Mouse (Mus musculus) myocyte (in vitro differentiated cells): ENCODE measurements around the gene Sh3tc1. TPM values are rescaled to one million over a fixed set of nuclear protein-coding genes. Genes with fewer than 3 reads are reported as not detected.

Source experiments
- H3K27me3 ChIP-seq: one replicate; pipeline ENCODE4 v1.6.1; 2011; ENCODE audit not compliant: control insufficient read depth, insufficient read depth, insufficient read length
- H3K36me3 ChIP-seq: one replicate; pipeline ENCODE4 v1.6.1; 2011; ENCODE audit not compliant: control insufficient read depth, insufficient read depth
- H3K4me2 ChIP-seq: one replicate; pipeline ENCODE4 v1.6.1; 2011; ENCODE audit warnings: low read depth, control low read depth
- H3K4me3 ChIP-seq: one replicate; pipeline ENCODE4 v1.5.1; 2011; ENCODE audit warnings: mild to moderate bottlenecking, control low read depth, moderate library complexity
- H3K79me2 ChIP-seq: one replicate; pipeline ENCODE4 v1.6.1; 2011; ENCODE audit not compliant: control insufficient read depth, insufficient read depth
- H3ac ChIP-seq: one replicate; pipeline ENCODE4 v1.6.1; 2011; ENCODE audit not compliant: control insufficient read depth, insufficient read length
- CEBPB ChIP-seq: IDR thresholded peaks from 2 replicates; pipeline ENCODE4 v1.6.1; 2011; ENCODE audit warnings: mild to moderate bottlenecking, moderate library complexity; ENCODE audit not compliant: poor library complexity, insufficient read depth, severe bottlenecking
- E2F4 ChIP-seq: IDR thresholded peaks from one replicate; pipeline ENCODE4 v1.6.1; 2011; ENCODE audit warnings: mild to moderate bottlenecking, control low read depth, moderate library complexity; ENCODE audit not compliant: insufficient read depth
- MAX ChIP-seq: IDR thresholded peaks from one replicate; pipeline ENCODE4 v1.6.1; 2011; ENCODE audit warnings: low read depth, mild to moderate bottlenecking, control low read depth
- MYOD1 ChIP-seq, 3 experiments: IDR thresholded peaks; one replicate each; pipeline ENCODE4 v1.6.1; 2011; ENCODE audit warnings: control low read depth in 2 of 3, low read depth in 2 of 3, mild to moderate bottlenecking in 2 of 3, moderate library complexity in 1 of 3; ENCODE audit not compliant: insufficient read length in 2 of 3, control insufficient read depth in 1 of 3
- MYOG ChIP-seq, 3 experiments: IDR thresholded peaks; one replicate each; pipeline ENCODE4 v1.6.1; 2011; ENCODE audit warnings: control low read depth in 2 of 3, low read depth in 2 of 3, mild to moderate bottlenecking in 2 of 3; ENCODE audit not compliant: insufficient read length in 2 of 3, control insufficient read depth in 1 of 3, insufficient read depth in 1 of 3
- POLR2A ChIP-seq: IDR thresholded peaks from one replicate; pipeline ENCODE4 v1.6.1; 2011; ENCODE audit warnings: low read depth, mild to moderate bottlenecking, control low read depth, moderate library complexity; ENCODE audit not compliant: insufficient read length
- POLR2AphosphoS2 ChIP-seq: IDR thresholded peaks from one replicate; pipeline ENCODE4 v1.6.1; 2011; ENCODE audit warnings: low read depth, control low read depth; ENCODE audit not compliant: insufficient read length
- REST ChIP-seq: IDR thresholded peaks from one replicate; pipeline ENCODE4 v1.6.1; 2011; ENCODE audit warnings: mild to moderate bottlenecking, control low read depth, moderate library complexity; ENCODE audit not compliant: insufficient read depth, insufficient read length
- SRF ChIP-seq: IDR thresholded peaks from one replicate; pipeline ENCODE4 v1.6.1; 2011; ENCODE audit warnings: low read depth; ENCODE audit not compliant: control insufficient read depth, insufficient read length
- TCF12 ChIP-seq: IDR thresholded peaks from one replicate; pipeline ENCODE4 v1.6.1; 2011; ENCODE audit warnings: mild to moderate bottlenecking, control low read depth; ENCODE audit not compliant: poor library complexity, insufficient read depth, severe bottlenecking
- TCF3 ChIP-seq: IDR thresholded peaks from one replicate; pipeline ENCODE4 v1.6.1; 2011; ENCODE audit warnings: low read depth, control low read depth; ENCODE audit not compliant: insufficient read length
- USF1 ChIP-seq: IDR thresholded peaks from one replicate; pipeline ENCODE4 v1.6.1; 2011; ENCODE audit warnings: low read depth, mild to moderate bottlenecking, control low read depth, moderate library complexity
- polyA plus RNA-seq: library from polyadenylated mRNA; unstranded; fragments of >200 nt; fragmentation: generic; extraction: Trizol; gene quantifications from one replicate; pipeline ENCODE4 v1.2.1, GENCODE M21; 2012; ENCODE audit warnings: missing spikeins

The Sh3tc1 gene
- polyA plus RNA-seq, 1 experiment, result 0.26 TPM

GRCm38 (mm10) chr5:35731006-35731405 lies 8.8 kb downstream of the Sh3tc1 start:
- H3K4me3 ChIP-seq, result no peak overlapping the region
- H3ac ChIP-seq, result no peak overlapping the region
- no peaks in the 10 kb centered on the region for H3K79me2 ChIP-seq
- no peaks in the 10 kb centered on the region for H3K36me3 ChIP-seq
- H3K27me3 ChIP-seq, result peaks cover 12% of the 10 kb centered on the region
- TF ChIP-seq SRF (no peak), USF1 (no peak)
- H3K4me2 ChIP-seq, result no peak overlapping the region

DNA sequence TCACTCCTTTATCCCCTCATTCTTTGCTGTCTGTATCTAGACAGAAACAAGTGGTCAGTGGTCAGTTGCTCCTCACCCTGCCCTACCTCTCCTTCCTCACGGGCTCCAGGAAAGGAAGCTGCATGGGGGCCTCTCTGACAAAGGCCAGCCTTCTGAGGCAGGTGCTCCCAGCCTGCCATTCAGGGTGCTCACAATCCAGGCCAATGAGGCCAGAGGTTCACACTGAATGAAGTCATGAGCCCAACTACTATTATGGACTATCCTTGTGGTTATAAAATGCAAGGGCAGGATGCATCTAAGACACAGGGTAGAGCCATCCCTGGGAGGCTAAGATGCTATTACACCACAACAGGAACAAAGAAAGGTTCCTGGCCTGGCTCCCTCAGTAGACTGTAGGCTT lies 9.2 kb downstream of the Sh3tc1 start:
- Histone ChIP-seq H3K4me3 (no peak overlapping the region), H3K4me2 (no peak overlapping the region), H3K79me2 (no peaks in the 10 kb centered on the region), H3ac (no peak overlapping the region), H3K36me3 (no peaks in the 10 kb centered on the region), H3K27me3 (peaks cover 12% of the 10 kb centered on the region)
- no peak for TF ChIP-seq MYOD1 (IDR thresholded peaks at IDR 0.05; ENCODE audit: control insufficient read depth in 1 of 3, insufficient read length in 2 of 3, low read depth in 2 of 3)
- no peak for TF ChIP-seq TCF12
- no peak for TF ChIP-seq TCF3
- no peak for TF ChIP-seq POLR2A
- no peak for TF ChIP-seq POLR2AphosphoS2
- TF ChIP-seq E2F4, result no peak

DNA sequence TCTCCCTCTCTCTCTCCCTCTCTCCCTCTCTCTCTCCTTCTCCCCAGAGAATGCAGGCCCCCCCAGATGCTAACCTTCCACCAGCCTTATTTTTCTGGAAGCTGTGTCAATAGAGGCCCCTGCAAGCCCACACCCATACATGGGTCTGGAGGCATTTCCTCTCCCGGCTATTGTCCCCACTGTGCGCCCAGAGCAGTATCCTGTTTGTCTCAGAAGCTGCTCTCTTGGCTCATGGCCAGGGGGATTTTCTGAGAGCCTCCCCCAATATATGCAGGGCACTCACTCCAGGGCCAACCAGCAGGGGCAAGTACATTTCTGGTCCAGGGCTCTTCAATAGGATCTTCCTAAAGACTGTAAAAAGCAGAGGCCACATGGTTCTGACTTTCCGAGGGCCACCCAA lies 9.9 kb downstream of the Sh3tc1 start:
- Histone ChIP-seq H3K4me3 (no peak overlapping the region), H3K36me3 (no peaks in the 10 kb centered on the region), H3K27me3 (peaks cover 12% of the 10 kb centered on the region), H3K79me2 (no peaks in the 10 kb centered on the region), H3ac (no peak overlapping the region), H3K4me2 (no peak overlapping the region)
- TF ChIP-seq E2F4, result no peak
- TF ChIP-seq POLR2A, result no peak
- no peak for TF ChIP-seq MYOG (IDR thresholded peaks at IDR 0.05; ENCODE audit: control insufficient read depth in 1 of 3, insufficient read depth in 1 of 3, insufficient read length in 2 of 3, low read depth in 2 of 3)
- no peak for TF ChIP-seq MAX
- no peak for TF ChIP-seq MYOD1 (IDR thresholded peaks at IDR 0.05; ENCODE audit: control insufficient read depth in 1 of 3, insufficient read length in 2 of 3, low read depth in 2 of 3)
- no peak for TF ChIP-seq TCF12
- no peak for TF ChIP-seq POLR2AphosphoS2
- no peak for TF ChIP-seq REST

DNA sequence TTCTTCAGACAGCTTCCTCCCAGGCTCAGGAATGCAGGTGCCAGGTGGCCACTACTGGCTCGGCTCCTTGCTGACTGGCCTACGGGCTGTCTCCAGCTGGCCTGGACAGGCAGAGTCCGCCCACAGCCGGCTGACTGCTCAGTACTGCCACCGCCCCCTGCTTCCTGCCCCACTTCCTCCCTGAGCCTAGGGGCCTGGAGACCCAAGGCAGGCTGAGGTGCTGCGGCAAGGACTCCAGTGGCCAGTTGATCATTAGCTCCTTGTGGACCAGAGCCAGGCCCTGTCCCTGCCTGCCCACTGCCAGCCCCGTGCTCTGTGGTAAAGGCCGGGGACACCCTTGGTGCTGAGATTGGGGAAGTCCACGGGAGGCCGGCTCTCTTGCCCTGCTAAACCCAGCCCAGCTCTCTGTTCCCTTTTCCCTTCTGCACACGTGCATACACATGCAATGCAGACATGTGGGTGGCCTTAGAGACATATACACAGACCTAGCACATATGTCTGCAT lies 10.8 kb downstream of the Sh3tc1 start:
- Histone ChIP-seq H3K79me2 (no peaks in the 10 kb centered on the region), H3K36me3 (no peaks in the 10 kb centered on the region), H3K27me3 (peaks cover 10% of the 10 kb centered on the region), H3ac (no peak overlapping the region), H3K4me3 (no peak overlapping the region), H3K4me2 (no peak overlapping the region)
- TF ChIP-seq MYOD1 (IDR thresholded peaks at IDR 0.05; ENCODE audit: control insufficient read depth in 1 of 3, insufficient read length in 2 of 3, low read depth in 2 of 3) (peak in 1 of 3 experiments; percentile 33), USF1 (no peak)

- no peak for TF ChIP-seq SRF
- TF ChIP-seq CEBPB, result no peak
- TF ChIP-seq MYOD1 (IDR thresholded peaks at IDR 0.05; ENCODE audit: control insufficient read depth in 1 of 3, insufficient read length in 2 of 3, low read depth in 2 of 3), result no peak
- TF ChIP-seq MYOG (IDR thresholded peaks at IDR 0.05; ENCODE audit: control insufficient read depth in 1 of 3, insufficient read depth in 1 of 3, insufficient read length in 2 of 3, low read depth in 2 of 3), result no peak
- Histone ChIP-seq H3K79me2 (no peaks in the 10 kb centered on the region), H3ac (no peak overlapping the region), H3K27me3 (peaks cover 7% of the 10 kb centered on the region), H3K4me2 (no peak overlapping the region), H3K36me3 (no peaks in the 10 kb centered on the region), H3K4me3 (no peak overlapping the region)
These were observed 11.3 kb downstream of the Sh3tc1 start for GRCm38 (mm10) chr5:35728344-35728956.

DNA sequence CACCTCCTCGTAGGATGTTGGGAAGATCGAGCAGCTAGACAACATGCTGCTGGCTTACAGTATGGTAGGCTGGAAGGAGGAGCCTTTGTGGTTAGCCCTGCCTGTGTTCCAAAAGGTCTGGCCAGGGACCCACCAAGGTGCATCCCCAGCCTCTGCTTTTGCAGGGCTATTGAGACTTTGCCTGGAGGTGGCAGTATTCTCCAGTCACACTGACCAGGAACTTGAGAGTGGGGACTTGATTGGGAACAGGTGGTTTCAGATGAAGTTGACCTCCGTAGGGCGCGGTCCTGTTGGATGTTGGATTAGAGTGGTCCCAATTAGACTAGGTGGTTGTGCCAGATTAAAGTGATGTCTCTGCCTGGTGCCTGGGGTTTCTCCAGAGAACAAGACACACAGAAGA lies 12.3 kb downstream of the Sh3tc1 start:
- Histone ChIP-seq H3K79me2 (no peaks in the 10 kb centered on the region), H3K4me2 (no peak overlapping the region)

More for the DNA sequence above, 12.3 kb downstream of the Sh3tc1 start:
- peaks cover 1% of the 10 kb centered on the region for H3K27me3 ChIP-seq
- no peaks in the 10 kb centered on the region for H3K36me3 ChIP-seq
- H3K4me3 ChIP-seq, result no peak overlapping the region
- no peak overlapping the region for H3ac ChIP-seq
- TF ChIP-seq E2F4 (no peak), CEBPB (no peak), TCF12 (no peak), MYOG (IDR thresholded peaks at IDR 0.05; ENCODE audit: control insufficient read depth in 1 of 3, insufficient read depth in 1 of 3, insufficient read length in 2 of 3, low read depth in 2 of 3) (no peak), MAX (no peak), TCF3 (no peak), REST (no peak), POLR2A (no peak), USF1 (no peak), MYOD1 (IDR thresholded peaks at IDR 0.05; ENCODE audit: control insufficient read depth in 1 of 3, insufficient read length in 2 of 3, low read depth in 2 of 3) (no peak), POLR2AphosphoS2 (no peak), SRF (no peak)
